In genomic region chr14:122073422-122073821, GRCm38 (mm10) we compare ENCODE assay signal across 25 mouse cellular contexts. TPM values are rescaled to one million over a fixed set of nuclear protein-coding genes. Genes with fewer than 3 reads are reported as not detected.
A peak's percentile ranks its signal among the peaks of the same experiment; 100 is the strongest.
DNase-seq lines count a peak whose midpoint lies in the region; ATAC-seq lines count a peak whose summit lies in the region.
"Had no signal": no experiment of that assay in that cellular context is flagged by ENCODE, and none has a peak within 500 bp of the region (broad histone marks: within the 10 kb centered on the region; RNA-seq: fewer than 3 reads in every experiment).

No protein-coding gene starts in this region.

- H3K36me3 ChIP-seq in midbrain, embryonic 13.5 days: no peaks in the 10 kb centered on the region
- H3K36me3 ChIP-seq: embryonic facial prominence, embryonic 15.5 days; heart, embryonic 10.5 days; liver, embryonic 13.5 days had no signal

- no peaks in the 10 kb centered on the region for H3K27me3 ChIP-seq in midbrain, embryonic 13.5 days
- H3K27me3 ChIP-seq: embryonic facial prominence, embryonic 15.5 days; liver, embryonic 13.5 days had no signal

- no peak overlapping the region for H3K4me2 ChIP-seq in midbrain, embryonic 13.5 days (replicated peaks)
- H3K4me2 ChIP-seq: embryonic facial prominence, embryonic 15.5 days; hindbrain, embryonic 14.5 days; liver, embryonic 13.5 days had no signal

- WGBS in midbrain, embryonic 13.5 days: 91% methylated on average over 5 of the region's 5 CpGs

- peak; percentile 91 for ATAC-seq in CD4-positive, CD25-positive, alpha-beta regulatory T cell, adult 4 months
- no peak for ATAC-seq in midbrain, embryonic 13.5 days
- ATAC-seq in monocyte, adult 5-6 weeks (replicated peaks; ENCODE audit: insufficient number of reproducible peaks, low FRiP score, low TSS enrichment, poor library complexity, severe bottlenecking): no peak; the same call in 1 of the 2 replicates
- ATAC-seq: intestine, postnatal 0 days had no signal

- peak; percentile 49 for DNase-seq in ovary, adult 18-20 months (ENCODE audit: low spot score)
- no peak for DNase-seq in ovary, postnatal 10 days (ENCODE audit: low spot score)
- DNase-seq in naive thymus-derived CD4-positive, alpha-beta T cell, adult 2 months (ENCODE audit: low read depth): peak; percentile 63
- peak; percentile 50 for DNase-seq in thymus, postnatal 25 days
- DNase-seq in adrenal gland, adult 8-10 months: no peak
- DNase-seq: adrenal gland, postnatal 25 days; cerebellum, postnatal 10 days; gastrocnemius, postnatal 36 days; liver, embryonic 13.5 days; midbrain, embryonic 14.5 days; right cerebral cortex, postnatal 25 days had no signal

- no peaks in the 10 kb centered on the region for H3K4me1 ChIP-seq in midbrain, embryonic 13.5 days (replicated peaks)
- H3K4me1 ChIP-seq: embryonic facial prominence, embryonic 15.5 days had no signal

- no peaks in the 10 kb centered on the region for H3K9me3 ChIP-seq in midbrain, embryonic 13.5 days
- H3K9me3 ChIP-seq: embryonic facial prominence, embryonic 15.5 days; heart, embryonic 10.5 days; liver, embryonic 13.5 days had no signal

- no peak overlapping the region for H3K27ac ChIP-seq in midbrain, embryonic 13.5 days
- H3K27ac ChIP-seq: embryonic facial prominence, embryonic 15.5 days; heart, embryonic 10.5 days; hindbrain, embryonic 14.5 days; left cerebral cortex, adult 2 months; liver, embryonic 13.5 days had no signal

- H3K9ac ChIP-seq in midbrain, embryonic 13.5 days (replicated peaks): no peak overlapping the region
- H3K9ac ChIP-seq: embryonic facial prominence, embryonic 15.5 days; hindbrain, embryonic 14.5 days; liver, embryonic 13.5 days had no signal

- no peak overlapping the region for H3K4me3 ChIP-seq in midbrain, embryonic 13.5 days (replicated peaks)
- H3K4me3 ChIP-seq: embryonic facial prominence, embryonic 15.5 days; heart, embryonic 10.5 days; left cerebral cortex, adult 2 months; liver, embryonic 13.5 days had no signal

RNA-seq across cellular contexts. Expression of gene Tm9sf2, which starts 33.4 kb away (rescaled TPM):
- polyA plus RNA-seq in CD4-positive, CD25-positive, alpha-beta regulatory T cell, adult 4 months (2017; shearing (Covaris generic)): 10 to 100 TPM; 48.3 to 70.6 TPM
- polyA plus RNA-seq in midbrain, embryonic 13.5 days (2015; fragmentation: Nextera tagmentation; extraction: Ambion mirVana): 105 and 111 TPM in 2 replicates
- 108 to 112 TPM (median 110 TPM) in 3 replicates for total RNA-seq in monocyte, adult 5-6 weeks (2017)
- total RNA-seq in adrenal gland, adult 8-10 months (2022): 100 to 1,000 TPM; 156 to 193 (median 181) TPM

RNA-seq across cellular contexts. Expression of gene Timm8a2, which starts 38.9 kb away (rescaled TPM):
- polyA plus RNA-seq in CD4-positive, CD25-positive, alpha-beta regulatory T cell, adult 4 months (2017; shearing (Covaris generic)): not detected
- polyA plus RNA-seq in midbrain, embryonic 13.5 days (2015; fragmentation: Nextera tagmentation; extraction: Ambion mirVana): not detected in 2 replicates
- not detected in 3 replicates for total RNA-seq in monocyte, adult 5-6 weeks (2017)
- not detected for total RNA-seq in adrenal gland, adult 8-10 months (2022)
- total RNA-seq: adrenal gland, postnatal 25 days; gastrocnemius, postnatal 36 days; heart, postnatal 25 days; layer of hippocampus, adult 8-10 months; left cerebral cortex, adult 2 months had no signal
- polyA plus RNA-seq: embryonic facial prominence, embryonic 15.5 days; forebrain, embryonic 11.5 days; heart, embryonic 10.5 days; hindbrain, embryonic 14.5 days; intestine, postnatal 0 days; kidney, embryonic 16.5 days; limb, embryonic 11.5 days; liver, embryonic 13.5 days; lung, embryonic 16.5 days; midbrain, embryonic 14.5 days had no signal

Comparison
In these comparisons a context has a peak if more than half of its experiments do, and no peak if none do; other contexts are left out.
1. DNase-seq: peak in ovary, adult 18-20 months (single experiment), naive thymus-derived CD4-positive, alpha-beta T cell, adult 2 months (single experiment) and thymus, postnatal 25 days (single experiment); none in ovary, postnatal 10 days (single experiment) and adrenal gland, adult 8-10 months (single experiment).